Mouse (Mus musculus) midbrain, embryonic 12.5 days (tissue): ENCODE data around the gene Pdzd7. TPM values are rescaled to one million over a fixed set of nuclear protein-coding genes. Genes with fewer than 3 reads are reported as not detected.
A peak's percentile ranks its signal among the peaks of the same experiment; 100 is the strongest.
"Not testable (repeated sequence)": the region's sequence is repeated elsewhere in the genome, so short reads cannot be mapped to it uniquely, and the experiment has no call there.

Source experiments
- ATAC-seq: fragments of 200-750 bp; cut with Nextera tagmentation; 2 replicates; pipeline ENCODE4 v1.8.0; 2017; ENCODE audit warnings: low read depth, moderate TSS enrichment, moderate library complexity; ENCODE audit not compliant: low FRiP score
- H3K27ac ChIP-seq: fragments of 300-500 bp; sonication (generic); replicated peaks from 2 replicates; pipeline ENCODE4 v1.5.1; 2016; ENCODE audit warnings: mild to moderate bottlenecking
- H3K27me3 ChIP-seq: fragments of 300-500 bp; sonication (generic); 2 replicates; pipeline ENCODE4 v1.6.1; 2016; ENCODE audit warnings: mild to moderate bottlenecking
- H3K36me3 ChIP-seq: fragments of 300-500 bp; sonication (generic); 2 replicates; pipeline ENCODE4 v1.6.1; 2016
- H3K4me1 ChIP-seq: fragments of 300-500 bp; sonication (generic); 2 replicates; pipeline ENCODE4 v1.6.1; 2016
- H3K4me2 ChIP-seq: fragments of 300-500 bp; sonication (generic); replicated peaks from 2 replicates; pipeline ENCODE4 v1.6.1; 2016; ENCODE audit warnings: mild to moderate bottlenecking, moderate library complexity
- H3K4me3 ChIP-seq: fragments of 300-500 bp; sonication (generic); 2 replicates; pipeline ENCODE4 v1.5.1; 2016; ENCODE audit warnings: mild to moderate bottlenecking
- H3K9ac ChIP-seq: fragments of 300-500 bp; sonication (generic); replicated peaks from 2 replicates; pipeline ENCODE4 v1.6.1; 2016; ENCODE audit warnings: mild to moderate bottlenecking, moderate library complexity
- H3K9me3 ChIP-seq: fragments of 300-500 bp; sonication (generic); 2 replicates; pipeline ENCODE4 v1.6.1; 2016; ENCODE audit warnings: mild to moderate bottlenecking
- WGBS: fragments of 180-500 bp; shearing (Covaris S2); methylation state at CpG from one replicate; pipeline ENCODE4 v1.1.7; 2016; 5-methylcytosine and 5-hydroxymethylcytosine counted together
- polyA plus RNA-seq: library from polyadenylated mRNA; unstranded; fragments of >200 nt; fragmentation: Nextera tagmentation; extraction: Ambion mirVana; gene quantifications from 2 replicates; pipeline ENCODE4 v1.2.1, GENCODE M21; 2016

Gene Pdzd7
- polyA plus RNA-seq, 1 experiment from 2014 or later = 0.84 TPM

DNA sequence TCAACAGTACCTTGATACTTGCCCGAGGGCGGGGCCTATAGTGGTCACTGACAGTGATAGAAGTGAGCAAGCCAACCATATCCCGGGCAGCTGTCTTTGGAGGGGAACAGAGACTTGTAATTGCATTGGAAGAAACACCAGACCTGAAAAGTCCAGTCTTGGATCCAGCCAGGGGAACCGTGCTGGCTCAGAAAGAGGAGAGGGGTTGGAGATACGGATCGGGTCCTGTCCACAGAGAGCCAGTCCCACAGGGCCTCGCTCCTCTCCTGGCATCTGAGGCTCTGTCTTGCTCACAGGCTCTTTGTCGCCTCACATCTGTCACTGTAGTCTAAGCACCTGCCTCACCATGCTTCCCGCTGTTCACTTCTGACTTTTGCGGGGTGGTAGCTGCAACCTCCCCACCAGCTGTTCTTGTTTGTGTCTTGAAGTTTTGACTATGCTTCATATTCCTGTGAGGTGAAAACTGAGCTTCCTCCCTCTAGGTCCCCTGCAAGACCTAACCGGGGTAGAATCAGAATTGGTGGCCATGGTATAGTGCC, 1.1 kb downstream of the Pdzd7 start:
- H3K9me3 ChIP-seq = no peaks in the 10 kb centered on the region
- H3K27ac ChIP-seq = no peak overlapping the region
- no peak overlapping the region for H3K4me3 ChIP-seq
- H3K4me1 ChIP-seq = peaks cover 36% of the 10 kb centered on the region
- H3K27me3 ChIP-seq = peaks cover 48% of the 10 kb centered on the region
- H3K36me3 ChIP-seq = no peaks in the 10 kb centered on the region
- H3K9ac ChIP-seq = no peak overlapping the region; the same call in 1 of the 2 replicates
- no peak overlapping the region for H3K4me2 ChIP-seq
- 71% methylated on average over 11 of the region's 11 CpGs for WGBS
- no peak for ATAC-seq

DNA sequence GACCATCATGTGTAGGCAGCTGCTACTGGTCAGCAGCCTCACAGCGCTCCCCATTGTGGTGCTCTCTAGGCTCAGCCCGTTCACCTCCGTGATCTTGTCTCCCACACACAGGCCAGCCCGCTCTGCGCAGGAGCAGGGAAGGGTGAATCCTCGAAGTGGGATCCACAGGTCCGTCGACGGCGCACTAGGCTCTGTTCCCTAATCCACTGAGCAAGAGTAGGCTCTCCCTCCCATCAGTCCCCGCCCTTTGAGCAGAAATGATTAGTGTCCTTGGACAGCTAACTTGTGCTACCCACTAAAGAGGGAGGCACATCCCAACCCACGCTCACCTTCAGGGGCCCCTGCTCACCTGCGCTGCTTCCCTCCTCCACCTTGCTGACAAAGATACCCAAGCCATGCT, 5.3 kb downstream of the Pdzd7 start:
- Histone ChIP-seq H3K9ac (no peak overlapping the region), H3K4me2 (no peak overlapping the region), H3K4me1 (0 out of 2 replicates have a peak, but pooled peaks cover 9% of the 10 kb centered on the region), H3K27ac (no peak overlapping the region), H3K36me3 (no peaks in the 10 kb centered on the region), H3K4me3 (no peak overlapping the region), H3K9me3 (no peaks in the 10 kb centered on the region), H3K27me3 (peaks cover 44% of the 10 kb centered on the region)
- no peak for ATAC-seq
- 61% methylated on average over 13 of the region's 13 CpGs for WGBS

DNA sequence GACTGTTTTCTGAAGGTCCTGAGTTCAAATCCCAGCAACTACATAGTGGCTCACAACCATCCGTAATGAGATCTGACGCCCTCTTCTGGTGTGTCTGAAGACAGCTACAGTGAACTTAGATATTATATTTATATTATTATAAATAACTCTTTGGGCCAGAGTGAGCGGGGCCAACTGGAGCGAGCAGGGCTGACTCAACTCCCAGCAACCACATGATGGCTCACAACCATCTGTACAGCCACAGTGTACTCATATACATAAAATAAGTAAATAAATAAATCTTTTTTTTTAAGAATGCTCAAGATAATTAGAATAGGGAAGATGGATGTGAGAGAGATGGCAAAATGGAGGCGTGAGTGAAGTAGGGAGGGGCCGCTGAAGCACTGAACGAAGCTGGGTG, 7.3 kb downstream of the Pdzd7 start:
- H3K4me3 ChIP-seq, H3K4me2 ChIP-seq, H3K9me3 ChIP-seq, H3K27ac ChIP-seq, H3K4me1 ChIP-seq, ATAC-seq, H3K9ac ChIP-seq, H3K36me3 ChIP-seq: not testable (repeated sequence)
- peaks cover 33% of the 10 kb centered on the region for H3K27me3 ChIP-seq
- WGBS = 91% methylated on average over 7 of the region's 7 CpGs

DNA sequence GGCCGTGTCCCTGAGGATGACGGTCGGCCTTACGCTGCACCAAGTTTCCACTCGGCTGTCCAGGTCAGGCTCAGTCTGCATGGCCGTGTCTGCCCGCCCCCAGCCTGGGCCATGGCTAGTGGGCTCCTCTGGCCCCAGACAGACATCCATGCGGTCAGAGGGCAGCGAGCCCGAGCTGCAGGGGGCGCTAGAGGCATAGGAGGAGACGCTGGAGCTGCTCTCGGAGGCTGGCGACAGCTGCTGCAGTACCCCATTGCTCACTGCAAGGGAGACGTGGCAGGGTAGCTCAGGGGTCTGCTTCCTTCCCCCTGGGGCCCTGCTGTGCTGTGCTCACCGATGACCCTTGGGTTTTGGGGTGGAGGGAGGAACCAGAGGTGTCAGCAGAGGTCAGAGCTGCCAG, 8.7 kb downstream of the Pdzd7 start:
- Histone ChIP-seq H3K4me1 (0 out of 2 replicates have a peak, but pooled peaks cover 7% of the 10 kb centered on the region), H3K9me3 (no peaks in the 10 kb centered on the region), H3K36me3 (no peaks in the 10 kb centered on the region), H3K27me3 (peaks cover 35% of the 10 kb centered on the region), H3K4me2 (no peak overlapping the region), H3K9ac (no peak overlapping the region), H3K4me3 (no peak overlapping the region), H3K27ac (no peak overlapping the region)
- WGBS = 25% methylated on average over 16 of the region's 16 CpGs
- no peak for ATAC-seq

DNA sequence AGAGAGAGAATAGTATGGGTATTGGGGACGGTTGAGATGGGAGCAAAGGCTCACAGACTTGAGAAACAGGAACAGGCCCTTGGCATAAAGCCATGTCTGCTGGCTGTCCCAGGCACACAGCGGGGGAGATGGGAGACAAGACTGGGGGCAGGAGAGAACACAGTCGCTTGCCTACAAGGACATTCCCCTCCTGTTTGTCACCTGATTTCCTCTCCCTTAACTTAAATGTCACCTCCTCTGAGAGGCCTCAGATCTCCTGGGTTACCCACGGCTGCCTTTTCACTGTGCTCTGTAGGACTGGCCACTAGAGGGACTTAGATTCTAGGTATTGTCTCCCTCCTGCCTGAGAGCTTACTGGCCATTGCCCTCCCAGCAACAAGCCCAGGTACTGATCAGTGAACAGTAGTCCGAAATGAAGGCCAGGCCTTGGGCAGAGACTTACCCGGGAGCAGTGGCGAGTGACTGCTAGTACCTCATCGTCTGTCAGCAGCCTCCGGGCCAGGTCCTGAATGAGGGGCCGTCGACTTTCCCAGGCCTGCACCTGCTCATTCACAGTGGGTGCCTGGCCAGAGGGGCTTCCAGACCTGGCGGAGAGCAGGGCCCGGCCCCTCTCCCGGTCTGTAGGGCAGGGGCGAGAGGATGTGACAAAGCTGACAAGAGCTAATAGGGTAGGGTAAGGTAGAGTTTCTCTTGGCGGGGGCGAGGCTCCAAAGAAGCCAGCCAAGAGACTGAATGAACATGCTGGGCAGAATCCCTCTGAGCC, 12.8 kb downstream of the Pdzd7 start:
- H3K4me2 ChIP-seq = no peak overlapping the region
- peaks cover 15% of the 10 kb centered on the region for H3K4me1 ChIP-seq
- peaks cover 6% of the 10 kb centered on the region; the same call in 1 of the 2 replicates for H3K36me3 ChIP-seq
- ATAC-seq = no peak
- no peaks in the 10 kb centered on the region for H3K9me3 ChIP-seq
- WGBS = 54% methylated on average over 17 of the region's 17 CpGs
- H3K27me3 ChIP-seq = peaks cover 16% of the 10 kb centered on the region
- H3K27ac ChIP-seq = no peak overlapping the region
- peak overlapping the region; percentile 31; the same call in 1 of the 2 replicates for H3K9ac ChIP-seq
- H3K4me3 ChIP-seq = no peak overlapping the region

DNA sequence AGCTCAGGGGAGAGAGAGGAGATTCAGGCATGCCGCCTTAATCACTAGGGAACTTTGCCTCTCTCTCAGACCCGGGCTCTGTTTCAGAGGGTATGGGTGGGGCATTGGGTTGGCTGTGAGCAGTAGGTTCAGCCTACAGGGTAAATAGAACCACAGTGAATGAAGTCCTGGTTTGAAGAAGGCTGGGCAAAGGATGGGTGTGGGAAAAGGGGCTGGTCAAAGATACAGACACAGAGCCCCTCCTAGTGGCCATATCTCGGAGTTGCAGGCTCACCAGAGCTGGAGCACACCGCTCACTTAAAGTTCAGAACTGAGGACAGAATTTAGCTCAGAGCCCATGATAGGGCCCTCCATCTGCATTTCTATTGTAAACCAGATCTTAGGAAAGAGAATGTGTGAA, 13.7 kb downstream of the Pdzd7 start:
- no peaks in the 10 kb centered on the region for H3K9me3 ChIP-seq
- no peak overlapping the region for H3K27ac ChIP-seq
- 16% methylated on average over 4 of the region's 4 CpGs for WGBS
- peaks cover 20% of the 10 kb centered on the region for H3K4me1 ChIP-seq
- H3K27me3 ChIP-seq = peaks cover 14% of the 10 kb centered on the region
- peak; percentile 54 for ATAC-seq
- H3K4me3 ChIP-seq = no peak overlapping the region
- H3K36me3 ChIP-seq = peaks cover 15% of the 10 kb centered on the region; the same call in 1 of the 2 replicates
- H3K9ac ChIP-seq = no peak overlapping the region
- no peak overlapping the region for H3K4me2 ChIP-seq

DNA sequence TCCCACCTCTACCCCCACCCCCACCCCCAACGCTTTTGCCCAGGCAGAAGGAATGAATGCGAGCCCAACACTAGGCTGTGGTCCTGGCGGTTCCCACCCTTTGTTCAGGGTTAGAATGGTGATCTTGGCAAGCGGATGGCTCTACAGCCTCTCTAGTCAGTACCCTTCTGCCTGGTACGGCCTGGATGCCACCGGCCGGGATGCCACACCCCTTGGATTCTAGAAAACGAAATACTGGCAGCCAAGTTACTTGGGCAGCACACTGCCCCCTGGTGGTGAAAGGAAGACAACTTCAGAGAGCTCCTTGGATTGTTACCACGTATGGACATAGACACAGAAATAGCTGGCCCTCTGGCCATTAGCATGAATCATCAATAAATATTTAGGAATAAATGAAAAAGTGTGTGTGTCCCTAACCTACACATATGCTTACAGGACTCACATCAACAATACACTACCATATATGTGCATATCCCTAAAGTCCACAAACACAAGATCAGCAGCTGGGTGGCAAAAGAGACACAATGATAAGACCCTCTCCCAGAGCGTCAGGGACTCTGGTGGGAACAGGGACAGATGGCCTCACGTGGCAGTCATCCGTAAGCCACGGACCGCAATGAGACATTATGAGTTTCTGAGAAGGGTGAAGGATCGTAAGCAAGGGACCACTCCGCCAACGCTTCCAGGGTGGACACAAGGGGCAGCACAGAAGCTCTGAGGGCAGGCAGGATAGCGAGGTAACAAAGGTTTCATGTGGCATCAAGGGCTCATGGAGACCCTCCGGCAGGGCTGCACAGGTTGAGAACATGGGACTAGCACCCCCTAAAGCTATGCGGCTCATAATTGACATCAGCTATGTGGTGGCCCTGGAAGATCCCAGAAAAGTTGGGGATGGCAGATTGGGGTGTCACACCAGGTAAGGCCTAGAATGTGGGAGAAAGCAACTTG, 14.5 kb downstream of the Pdzd7 start:
- Histone ChIP-seq H3K27ac (no peak overlapping the region), H3K4me1 (peaks cover 20% of the 10 kb centered on the region), H3K9ac (no peak overlapping the region), H3K27me3 (peaks cover 9% of the 10 kb centered on the region; the same call in 1 of the 2 replicates), H3K4me2 (peak overlapping the region; percentile 37), H3K36me3 (peaks cover 22% of the 10 kb centered on the region), H3K9me3 (no peaks in the 10 kb centered on the region), H3K4me3 (no peak overlapping the region)
- WGBS = 44% methylated on average over 20 of the region's 20 CpGs
- no peak; the same call in 1 of the 2 replicates for ATAC-seq

DNA sequence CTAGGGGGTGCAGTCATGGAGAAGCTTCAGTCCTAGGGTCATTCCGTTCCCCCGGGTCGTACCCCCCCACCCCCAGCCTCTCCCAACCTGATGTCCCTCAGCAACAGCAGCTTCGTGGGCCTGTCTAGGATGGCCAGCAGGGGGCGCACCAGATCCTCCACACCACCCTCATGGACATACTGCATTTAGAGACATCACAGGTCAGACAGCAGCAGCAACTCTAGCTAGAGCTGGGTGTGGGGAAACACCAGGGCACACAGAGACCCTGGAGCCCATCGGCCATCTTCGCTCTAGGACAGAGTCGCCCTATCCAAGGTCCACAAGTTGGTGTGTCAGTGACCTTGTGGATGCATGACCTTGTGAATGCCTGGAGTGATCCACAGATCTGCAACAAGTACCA, 15.4 kb downstream of the Pdzd7 start:
- 34% methylated on average over 8 of the region's 8 CpGs for WGBS
- H3K4me3 ChIP-seq = no peak overlapping the region
- H3K27ac ChIP-seq = no peak overlapping the region
- no peak overlapping the region for H3K9ac ChIP-seq
- no peak for ATAC-seq
- H3K4me1 ChIP-seq = peaks cover 20% of the 10 kb centered on the region
- peaks cover 31% of the 10 kb centered on the region for H3K36me3 ChIP-seq
- no peaks in the 10 kb centered on the region for H3K9me3 ChIP-seq
- H3K4me2 ChIP-seq = no peak overlapping the region
- H3K27me3 ChIP-seq = peaks cover 5% of the 10 kb centered on the region; the same call in 1 of the 2 replicates

DNA sequence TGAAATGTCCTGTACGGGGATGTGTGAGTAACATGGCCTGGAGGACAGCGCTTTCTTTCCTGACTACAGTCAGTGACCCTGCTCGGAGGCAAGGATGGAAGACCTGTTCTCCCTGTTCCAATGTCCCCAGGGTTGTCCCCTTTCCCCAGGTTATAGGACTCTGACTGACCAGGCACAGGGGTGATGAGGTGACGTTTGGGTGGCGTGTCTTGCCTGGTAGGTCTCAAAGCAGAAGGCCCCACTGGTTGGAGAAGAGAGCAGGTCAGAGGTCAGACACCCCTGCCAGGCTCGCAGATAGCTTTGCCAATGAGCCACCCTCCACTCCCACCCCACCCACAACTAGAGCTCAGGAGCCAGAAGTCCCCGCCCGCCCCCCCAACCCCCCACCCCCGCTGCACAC, 15.9 kb downstream of the Pdzd7 start:
- no peak overlapping the region for H3K9ac ChIP-seq
- peaks cover 5% of the 10 kb centered on the region; the same call in 1 of the 2 replicates for H3K27me3 ChIP-seq
- no peak overlapping the region for H3K27ac ChIP-seq
- ATAC-seq = no peak
- H3K36me3 ChIP-seq = peaks cover 37% of the 10 kb centered on the region
- H3K4me2 ChIP-seq = no peak overlapping the region
- H3K4me3 ChIP-seq = no peak overlapping the region
- no peaks in the 10 kb centered on the region for H3K9me3 ChIP-seq
- peaks cover 20% of the 10 kb centered on the region for H3K4me1 ChIP-seq
- 58% methylated on average over 9 of the region's 9 CpGs for WGBS

DNA sequence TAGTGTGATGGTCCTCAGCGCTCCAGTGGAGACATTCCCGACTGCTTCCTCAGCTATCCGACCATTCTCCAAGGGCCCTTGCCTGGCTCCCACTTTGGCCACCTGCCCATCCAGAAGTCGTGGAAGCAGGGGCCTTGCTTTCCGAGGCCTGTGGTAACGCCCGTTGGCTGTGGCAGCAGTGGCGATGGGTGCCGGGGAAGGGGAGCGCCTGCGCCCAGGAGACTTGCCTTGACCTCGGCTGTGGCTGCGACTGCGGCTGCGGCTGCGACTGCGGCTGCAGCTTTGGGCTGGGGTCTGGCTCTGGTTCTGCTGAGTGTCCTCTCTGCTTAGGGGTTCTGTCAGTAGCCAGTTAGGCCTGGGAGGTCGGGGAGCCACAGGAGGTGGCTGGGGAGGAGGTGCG, 16.8 kb downstream of the Pdzd7 start:
- ATAC-seq = no peak
- Histone ChIP-seq H3K4me2 (no peak overlapping the region), H3K9me3 (no peaks in the 10 kb centered on the region), H3K9ac (no peak overlapping the region), H3K4me3 (no peak overlapping the region), H3K4me1 (peaks cover 23% of the 10 kb centered on the region), H3K27me3 (peaks cover 5% of the 10 kb centered on the region; the same call in 1 of the 2 replicates), H3K27ac (0 out of 2 replicates have a peak overlapping the region, but pooled peaks have one; percentile 20), H3K36me3 (peaks cover 45% of the 10 kb centered on the region)
- WGBS = 69% methylated on average over 19 of the region's 19 CpGs

DNA sequence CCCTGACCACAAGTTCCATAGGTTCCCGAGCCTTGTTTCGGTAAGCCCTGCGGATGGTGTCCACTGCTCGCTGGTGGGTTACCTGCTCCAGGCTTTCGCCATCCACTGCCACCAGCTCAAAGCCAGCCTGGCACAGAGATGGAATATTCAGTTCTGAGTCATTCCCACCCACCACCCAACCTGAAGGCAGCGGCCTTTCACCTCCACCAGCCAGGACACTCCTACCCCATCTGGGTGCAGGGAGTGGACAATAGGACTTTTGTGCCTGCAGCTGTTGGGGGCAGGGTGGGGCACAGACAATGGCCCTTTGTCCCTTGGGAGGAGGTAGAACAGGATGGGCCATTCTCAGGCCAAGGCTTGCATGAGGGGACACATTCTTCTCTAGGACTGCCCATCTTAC, 17.7 kb downstream of the Pdzd7 start:
- peaks cover 2% of the 10 kb centered on the region; the same call in 1 of the 2 replicates for H3K27me3 ChIP-seq
- ATAC-seq = no peak
- WGBS = 83% methylated on average over 6 of the region's 6 CpGs
- H3K9me3 ChIP-seq = no peaks in the 10 kb centered on the region
- H3K9ac ChIP-seq = no peak overlapping the region
- H3K36me3 ChIP-seq = peaks cover 53% of the 10 kb centered on the region
- H3K4me2 ChIP-seq = no peak overlapping the region
- peaks cover 23% of the 10 kb centered on the region for H3K4me1 ChIP-seq
- no peak overlapping the region for H3K4me3 ChIP-seq
- peak overlapping the region; percentile 46; the same call in 1 of the 2 replicates for H3K27ac ChIP-seq
